Comparison of ENCODE assay signal across 8 mouse cellular contexts in the genomic region with DNA sequence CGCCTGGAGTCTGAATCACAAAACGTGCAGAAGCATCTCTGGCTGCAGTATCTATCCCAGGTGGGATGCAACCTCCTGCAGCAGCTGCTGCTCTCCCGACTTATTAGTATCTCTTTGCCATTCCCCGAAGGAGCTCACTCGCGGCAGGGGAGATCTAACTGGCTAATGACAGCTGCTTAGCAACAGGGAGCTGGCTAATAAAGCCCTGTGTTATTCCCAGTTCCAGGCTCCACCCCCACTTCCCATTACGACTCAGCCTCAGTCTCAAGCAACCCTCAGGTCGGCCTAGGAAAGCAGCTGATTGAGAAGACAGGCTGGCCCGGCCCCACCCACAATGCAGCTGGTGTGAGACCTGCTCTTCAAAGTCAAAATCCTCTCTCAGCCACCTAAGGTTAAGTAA. TPM values are rescaled to one million over a fixed set of nuclear protein-coding genes. Genes with fewer than 3 reads are reported as not detected.
DNase-seq lines count a peak whose midpoint lies in the region; ATAC-seq and TF ChIP-seq lines count a peak whose summit lies in the region.

No protein-coding gene starts in this region.

- ATAC-seq in forebrain, postnatal 0 days, result peak; percentile 98
- peak; percentile 81 for ATAC-seq in lung, embryonic 16.5 days (ENCODE audit: low read depth)
- no peak for ATAC-seq in monocyte, adult 5-6 weeks (replicated peaks; ENCODE audit: insufficient number of reproducible peaks, low FRiP score, low TSS enrichment, poor library complexity, severe bottlenecking)

- no peak overlapping the region for H3K4me3 ChIP-seq in ES-E14 (ENCODE audit: insufficient read depth in 1 of 2, low read depth in 1 of 2, low read length in 2 of 2, poor library complexity in 1 of 2, severe bottlenecking in 1 of 2)
- no peak overlapping the region for H3K4me3 ChIP-seq in forebrain, postnatal 0 days (ENCODE audit: low read depth, low read length)
- H3K4me3 ChIP-seq in lung, embryonic 16.5 days (ENCODE audit: low read length), result no peak overlapping the region

- H3K36me3 ChIP-seq in ES-E14 (ENCODE audit: control insufficient read depth, insufficient read depth, low read length, poor library complexity, severe bottlenecking), result no peaks in the 10 kb centered on the region
- no peaks in the 10 kb centered on the region for H3K36me3 ChIP-seq in forebrain, postnatal 0 days (ENCODE audit: insufficient read depth)
- no peaks in the 10 kb centered on the region for H3K36me3 ChIP-seq in lung, embryonic 16.5 days (ENCODE audit: control insufficient read depth, insufficient read depth, low read length)

- H3K4me2 ChIP-seq in forebrain, postnatal 0 days (ENCODE audit: low read depth), result peak overlapping the region; percentile 33
- H3K4me2 ChIP-seq in lung, embryonic 16.5 days (ENCODE audit: low read depth, low read length), result no peak overlapping the region

- no peak overlapping the region for H3K27ac ChIP-seq in ES-E14 (ENCODE audit: insufficient read depth, low read depth, low read length, poor library complexity, severe bottlenecking)
- peak overlapping the region; percentile 57; the same call in 1 of the 2 replicates for H3K27ac ChIP-seq in forebrain, postnatal 0 days (ENCODE audit: low read depth, low read length)
- H3K27ac ChIP-seq in lung, embryonic 16.5 days (ENCODE audit: low read length), result no peak overlapping the region

- no peak for TF ChIP-seq CTCF in forebrain, postnatal 0 days (IDR thresholded peaks at IDR 0.05; ENCODE audit: low read depth)

- intact Hi-C loops in heart, postnatal 25 days (cut with DNase I), result no loop called here

- DNase-seq in ES-E14 (ENCODE audit: low read depth, low spot score), result peak; percentile 81
- DNase-seq in cerebellum, adult 18-20 months, result peak; percentile 65 to 73
- peak; percentile 80 for DNase-seq in forebrain, postnatal 0 days
- DNase-seq in heart, postnatal 25 days (ENCODE audit: low spot score), result peak; percentile 44
- DNase-seq in kidney, postnatal 4 days, result peak; percentile 67 to 75
- peak; percentile 73 for DNase-seq in right cerebral cortex, adult 2 months (ENCODE audit: low spot score in 2 of 2)

- H3K9ac ChIP-seq in ES-E14 (ENCODE audit: insufficient read depth, low read depth, low read length, poor library complexity, severe bottlenecking), result no peak overlapping the region
- H3K9ac ChIP-seq in forebrain, postnatal 0 days, result peak overlapping the region; percentile 10
- H3K9ac ChIP-seq in lung, embryonic 16.5 days (ENCODE audit: low read length), result no peak overlapping the region

- peaks cover 0 to 14% of the 10 kb centered on the region in 2 experiments; a peak in 2 of 4 replicates for H3K4me1 ChIP-seq in ES-E14 (ENCODE audit: control insufficient read depth in 2 of 2, insufficient read depth in 2 of 2, low read length in 2 of 2, poor library complexity in 1 of 2)
- no peaks in the 10 kb centered on the region for H3K4me1 ChIP-seq in forebrain, postnatal 0 days (ENCODE audit: insufficient read depth)
- peaks cover 6% of the 10 kb centered on the region; the same call in 1 of the 2 replicates for H3K4me1 ChIP-seq in lung, embryonic 16.5 days (replicated peaks; ENCODE audit: control insufficient read depth, insufficient read depth, low read length)

- WGBS in forebrain, postnatal 0 days, result 1% methylated on average over 9 of the region's 9 CpGs
- 4% methylated on average over 9 of the region's 9 CpGs for WGBS in lung, embryonic 16.5 days

- H3K27me3 ChIP-seq in forebrain, postnatal 0 days (ENCODE audit: insufficient read depth, low read length), result no peaks in the 10 kb centered on the region
- no peaks in the 10 kb centered on the region for H3K27me3 ChIP-seq in lung, embryonic 16.5 days (ENCODE audit: control insufficient read depth, insufficient read depth, low read depth, low read length)

- in situ Hi-C loops in ES-E14 (cut with MboI; ENCODE audit: low sequenced_read_pairs in 2 of 2, unreplicated experiment in 2 of 2), result no loop called here

- H3K9me3 ChIP-seq in ES-E14 (ENCODE audit: control insufficient read depth, insufficient read depth, low read depth, low read length), result no peaks in the 10 kb centered on the region
- no peaks in the 10 kb centered on the region for H3K9me3 ChIP-seq in forebrain, postnatal 0 days (ENCODE audit: low read length)
- no peaks in the 10 kb centered on the region for H3K9me3 ChIP-seq in lung, embryonic 16.5 days (ENCODE audit: control insufficient read depth, low read length)

TF ChIP-seq in ES-E14, 5 proteins besides CTCF, POLR2A, EP300 and RAD21:
- TF ChIP-seq CHD2 (IDR thresholded peaks at IDR 0.05; ENCODE audit: low read depth, low read length) (no peak), ZC3H11A (IDR thresholded peaks at IDR 0.05; ENCODE audit: borderline replicate concordance, low read depth, low read length) (no peak)

RNA-seq across cellular contexts. Expression of a gene that starts 20.1 kb away (rescaled TPM):
- 10.4 and 16.5 TPM in 2 replicates for total RNA-seq in ES-E14 (2012; rRNA removed)
- total RNA-seq in forebrain, postnatal 0 days (2014; rRNA removed), result 39.2 and 47.1 TPM in 2 replicates
- polyA plus RNA-seq in forebrain, postnatal 0 days (2015; fragmentation: Nextera tagmentation; extraction: Ambion mirVana), result 13.7 and 18.9 TPM in 2 replicates
- 1 to 10 TPM; 4.8 to 6.7 TPM for total RNA-seq in heart, postnatal 25 days (2021)
- 3.4 and 4.2 TPM in 2 replicates for polyA plus RNA-seq in lung, embryonic 16.5 days (2015; fragmentation: Nextera tagmentation; extraction: Ambion mirVana)
- 1.4 to 10.7 TPM (median 3.1 TPM) in 3 replicates for total RNA-seq in monocyte, adult 5-6 weeks (2017)

RNA-seq across cellular contexts. Expression of a gene that starts 21.1 kb away (rescaled TPM):
- 110 and 125 TPM in 2 replicates for total RNA-seq in ES-E14 (2012; rRNA removed)
- total RNA-seq in forebrain, postnatal 0 days (2014; rRNA removed), result 32.7 and 33.2 TPM in 2 replicates
- polyA plus RNA-seq in forebrain, postnatal 0 days (2015; fragmentation: Nextera tagmentation; extraction: Ambion mirVana), result 23.8 and 25.5 TPM in 2 replicates
- total RNA-seq in heart, postnatal 25 days (2021), result 10 to 100 TPM; 15.6 to 17.0 TPM
- 32.3 and 34.3 TPM in 2 replicates for polyA plus RNA-seq in lung, embryonic 16.5 days (2015; fragmentation: Nextera tagmentation; extraction: Ambion mirVana)
- 26.3 to 41.9 TPM (median 28.8 TPM) in 3 replicates for total RNA-seq in monocyte, adult 5-6 weeks (2017)

RNA-seq across cellular contexts. Expression of a gene that starts 46.1 kb away (rescaled TPM):
- total RNA-seq in ES-E14 (2012; rRNA removed), result 10.2 and 10.3 TPM in 2 replicates
- total RNA-seq in forebrain, postnatal 0 days (2014; rRNA removed), result 14.2 and 15.9 TPM in 2 replicates
- 6.8 and 8.1 TPM in 2 replicates for polyA plus RNA-seq in forebrain, postnatal 0 days (2015; fragmentation: Nextera tagmentation; extraction: Ambion mirVana)
- total RNA-seq in heart, postnatal 25 days (2021), result 10 to 100 TPM in 1 of 2 experiments, 1 to 10 TPM in 1; 9.8 to 10.6 TPM
- 3.0 and 3.1 TPM in 2 replicates for polyA plus RNA-seq in lung, embryonic 16.5 days (2015; fragmentation: Nextera tagmentation; extraction: Ambion mirVana)
- total RNA-seq in monocyte, adult 5-6 weeks (2017), result 8.0 to 14.0 TPM (median 9.5 TPM) in 3 replicates

RNA-seq across cellular contexts. Expression of a gene that starts 48.8 kb away (rescaled TPM):
- 18.2 and 19.9 TPM in 2 replicates for total RNA-seq in ES-E14 (2012; rRNA removed)
- total RNA-seq in forebrain, postnatal 0 days (2014; rRNA removed), result 21.8 and 25.8 TPM in 2 replicates
- polyA plus RNA-seq in forebrain, postnatal 0 days (2015; fragmentation: Nextera tagmentation; extraction: Ambion mirVana), result 7.8 and 9.6 TPM in 2 replicates
- 10 to 100 TPM; 16.0 to 17.5 TPM for total RNA-seq in heart, postnatal 25 days (2021)
- 15.6 and 17.0 TPM in 2 replicates for polyA plus RNA-seq in lung, embryonic 16.5 days (2015; fragmentation: Nextera tagmentation; extraction: Ambion mirVana)
- 25.4 to 48.6 TPM (median 28.2 TPM) in 3 replicates for total RNA-seq in monocyte, adult 5-6 weeks (2017)

RNA-seq across cellular contexts. Expression of a gene that starts 48.9 kb away (rescaled TPM):
- total RNA-seq in ES-E14 (2012; rRNA removed), result 2.9 and 3.8 TPM in 2 replicates
- 40.2 and 46.5 TPM in 2 replicates for total RNA-seq in forebrain, postnatal 0 days (2014; rRNA removed)
- polyA plus RNA-seq in forebrain, postnatal 0 days (2015; fragmentation: Nextera tagmentation; extraction: Ambion mirVana), result 40.1 and 45.8 TPM in 2 replicates
- 10 to 100 TPM; 28.9 to 31.3 TPM for total RNA-seq in heart, postnatal 25 days (2021)
- 20.7 and 21.4 TPM in 2 replicates for polyA plus RNA-seq in lung, embryonic 16.5 days (2015; fragmentation: Nextera tagmentation; extraction: Ambion mirVana)
- 0.75 to 5.8 TPM (median 3.9 TPM) in 3 replicates for total RNA-seq in monocyte, adult 5-6 weeks (2017)
